Mouse (Mus musculus) liver, embryonic 11.5 days (tissue): ENCODE results near the gene Unc93b1. TPM values are rescaled to one million over a fixed set of nuclear protein-coding genes. Genes with fewer than 3 reads are reported as not detected.

ENCODE experiments used
- ATAC-seq: fragments of 200-750 bp; cut with Nextera tagmentation; replicated peaks from 2 replicates; pipeline ENCODE4 v1.8.0; 2017; ENCODE audit warnings: moderate number of reproducible peaks, mild to moderate bottlenecking, moderate TSS enrichment, moderate library complexity; ENCODE audit not compliant: low FRiP score
- DNase-seq: peaks from one replicate; pipeline ENCODE4 v3.0.0-alpha.2; 2017; ENCODE audit warnings: low spot score
- H3K27ac ChIP-seq: fragments of 300-500 bp; sonication (generic); 2 replicates; pipeline ENCODE4 v1.5.1; 2014; ENCODE audit warnings: mild to moderate bottlenecking, low read depth, low read length, control low read depth
- H3K27me3 ChIP-seq: fragments of 300-500 bp; sonication (generic); replicated peaks from 2 replicates; pipeline ENCODE4 v1.6.1; 2014; ENCODE audit warnings: low read length, mixed read lengths; ENCODE audit not compliant: control insufficient read depth, insufficient read depth
- H3K36me3 ChIP-seq: fragments of 300-500 bp; sonication (generic); 2 replicates; pipeline ENCODE4 v1.6.1; 2014; ENCODE audit warnings: mild to moderate bottlenecking, low read length, moderate library complexity, mixed read lengths; ENCODE audit not compliant: control insufficient read depth, insufficient read depth
- H3K4me1 ChIP-seq: fragments of 300-500 bp; sonication (generic); replicated peaks from 2 replicates; pipeline ENCODE4 v1.6.1; 2014; ENCODE audit warnings: low read length, mixed read lengths; ENCODE audit not compliant: control insufficient read depth, insufficient read depth
- H3K4me2 ChIP-seq: fragments of 300-500 bp; sonication (generic); 2 replicates; pipeline ENCODE4 v1.6.1; 2014; ENCODE audit warnings: mild to moderate bottlenecking, control low read depth, moderate library complexity
- H3K4me3 ChIP-seq: fragments of 300-500 bp; sonication (generic); 2 replicates; pipeline ENCODE4 v1.5.1; 2014; ENCODE audit warnings: low read depth, low read length, control low read depth
- H3K9ac ChIP-seq: fragments of 300-500 bp; sonication (generic); 2 replicates; pipeline ENCODE4 v1.6.1; 2014; ENCODE audit warnings: low read depth, low read length, control low read depth
- H3K9me3 ChIP-seq: fragments of 300-500 bp; sonication (generic); 2 replicates; pipeline ENCODE4 v1.6.1; 2016; ENCODE audit warnings: low read length, inconsistent platforms, mixed read lengths; ENCODE audit not compliant: control insufficient read depth
- WGBS: fragments of 180-500 bp; shearing (Covaris S2); extraction: QIAGEN DNeasy Blood & Tissue Kit; methylation state at CpG from one replicate; pipeline ENCODE4 v1.1.7; 2014; 5-methylcytosine and 5-hydroxymethylcytosine counted together
- polyA plus RNA-seq: library from polyadenylated mRNA; unstranded; fragments of >200 nt; fragmentation: Nextera tagmentation; extraction: Ambion mirVana; gene quantifications from 2 replicates; pipeline ENCODE4 v1.2.1, GENCODE M21; 2014

The Unc93b1 gene
- polyA plus RNA-seq, 1 experiment from 2014 or later = 14.2 TPM

- Histone ChIP-seq H3K36me3 (peaks cover 28% of the 10 kb centered on the region), H3K9ac (no peak overlapping the region), H3K4me3 (no peak overlapping the region), H3K9me3 (no peaks in the 10 kb centered on the region), H3K4me2 (no peak overlapping the region), H3K27ac (no peak overlapping the region), H3K27me3 (no peaks in the 10 kb centered on the region), H3K4me1 (peaks cover 4% of the 10 kb centered on the region; the same call in 1 of the 2 replicates)
- DNase-seq (no peak), ATAC-seq (no peak)
- WGBS = 87% methylated on average over 7 of the region's 7 CpGs
Observed at GRCm38 (mm10) chr19:3898952-3899351, 36.0 kb upstream of the Unc93b1 start.

- Histone ChIP-seq H3K4me3 (no peak overlapping the region), H3K4me2 (no peak overlapping the region), H3K27ac (no peak overlapping the region), H3K9ac (no peak overlapping the region), H3K4me1 (peaks cover 11% of the 10 kb centered on the region), H3K9me3 (no peaks in the 10 kb centered on the region), H3K27me3 (no peaks in the 10 kb centered on the region), H3K36me3 (peaks cover 30% of the 10 kb centered on the region)
- DNase-seq (no peak), ATAC-seq (no peak)
- 92% methylated on average over 4 of the region's 4 CpGs for WGBS
Observed at GRCm38 (mm10) chr19:3899618-3900017, 35.4 kb upstream of the Unc93b1 start.

GRCm38 (mm10) chr19:3902966-3903365 is 32.0 kb upstream of the Unc93b1 start:
- ATAC-seq = no peak
- no peaks in the 10 kb centered on the region for H3K9me3 ChIP-seq
- peaks cover 37% of the 10 kb centered on the region for H3K4me1 ChIP-seq
- H3K4me2 ChIP-seq = no peak overlapping the region
- no peak overlapping the region for H3K4me3 ChIP-seq
- H3K36me3 ChIP-seq = peaks cover 24% of the 10 kb centered on the region
- no peak overlapping the region for H3K9ac ChIP-seq
- DNase-seq = no peak
- H3K27ac ChIP-seq = no peak overlapping the region
- 82% methylated on average over 12 of the region's 12 CpGs for WGBS
- H3K27me3 ChIP-seq = no peaks in the 10 kb centered on the region

- 82% methylated on average over 25 of the region's 25 CpGs for WGBS
- Histone ChIP-seq H3K36me3 (peaks cover 30% of the 10 kb centered on the region), H3K9ac (no peak overlapping the region), H3K4me1 (peaks cover 37% of the 10 kb centered on the region), H3K27me3 (no peaks in the 10 kb centered on the region), H3K4me2 (no peak overlapping the region; the same call in 1 of the 2 replicates), H3K4me3 (no peak overlapping the region), H3K27ac (no peak overlapping the region), H3K9me3 (no peaks in the 10 kb centered on the region)
- DNase-seq (no peak), ATAC-seq (no peak)
Observed at GRCm38 (mm10) chr19:3903648-3904362, 31.2 kb upstream of the Unc93b1 start.

- Histone ChIP-seq H3K36me3 (peaks cover 29% of the 10 kb centered on the region), H3K4me2 (peak overlapping the region; percentile 99), H3K9ac (no peak overlapping the region), H3K27me3 (no peaks in the 10 kb centered on the region), H3K9me3 (no peaks in the 10 kb centered on the region), H3K4me1 (peaks cover 37% of the 10 kb centered on the region), H3K4me3 (no peak overlapping the region), H3K27ac (no peak overlapping the region)
- no peak for ATAC-seq
- DNase-seq = no peak
- 76% methylated on average over 10 of the region's 10 CpGs for WGBS
Observed at GRCm38 (mm10) chr19:3904363-3904675, 30.7 kb upstream of the Unc93b1 start.

GRCm38 (mm10) chr19:3905261-3905969 is 29.6 kb upstream of the Unc93b1 start:
- DNase-seq = peak; percentile 54
- Histone ChIP-seq H3K4me1 (peaks cover 37% of the 10 kb centered on the region), H3K27ac (peak overlapping the region; percentile 75), H3K4me2 (peak overlapping the region; percentile 99), H3K9me3 (no peaks in the 10 kb centered on the region), H3K27me3 (no peaks in the 10 kb centered on the region), H3K4me3 (peak overlapping the region; percentile 75), H3K36me3 (peaks cover 35% of the 10 kb centered on the region), H3K9ac (peak overlapping the region; percentile 75)
- 24% methylated on average over 6 of the region's 6 CpGs for WGBS
- ATAC-seq = no peak

GRCm38 (mm10) chr19:3906326-3906725 is 28.7 kb upstream of the Unc93b1 start:
- no peak for ATAC-seq

GRCm38 (mm10) chr19:3906795-3907786 is 27.9 kb upstream of the Unc93b1 start, which contains the start of gene Tcirg1:
Gene Tcirg1, minus strand, starts transcription at chr19:3907133.
- peak; percentile 89 for ATAC-seq
- Histone ChIP-seq H3K4me1 (peaks cover 41% of the 10 kb centered on the region), H3K9me3 (no peaks in the 10 kb centered on the region), H3K4me2 (peak within 1 kb of the TSS; percentile 99), H3K4me3 (peak within 1 kb of the TSS; percentile 75), H3K36me3 (peaks cover 34% of the 10 kb centered on the region), H3K9ac (peak within 1 kb of the TSS; percentile 75), H3K27ac (peak within 1 kb of the TSS; percentile 75), H3K27me3 (no peaks in the 10 kb centered on the region)
- DNase-seq = peak; percentile 84
- WGBS = 3% methylated on average over 33 of the region's 36 CpGs

More at GRCm38 (mm10) chr19:3906326-3906725, 28.7 kb upstream of the Unc93b1 start:
- Histone ChIP-seq H3K27me3 (no peaks in the 10 kb centered on the region), H3K4me1 (peaks cover 37% of the 10 kb centered on the region), H3K4me2 (peak overlapping the region; percentile 99), H3K9ac (peak overlapping the region; percentile 75), H3K36me3 (peaks cover 38% of the 10 kb centered on the region), H3K9me3 (no peaks in the 10 kb centered on the region), H3K4me3 (peak overlapping the region; percentile 75), H3K27ac (peak overlapping the region; percentile 75)
- peak; percentile 47 for DNase-seq
- WGBS = 17% methylated on average over 10 of the region's 10 CpGs
